Mouse (Mus musculus) kidney, embryonic 14.5 days (tissue): ENCODE measurements at regions not wholly inside any gene's neighbourhood (a gene's known extent, or its start where the extent isn't known, plus 50 kb on each side); places are given as distances from the start of the nearest gene placed in this dataset.

Experiments
- ATAC-seq: fragments of 200-750 bp; cut with Nextera tagmentation; 2 replicates; pipeline ENCODE4 v1.8.0; 2017; ENCODE audit warnings: moderate number of reproducible peaks, mild to moderate bottlenecking, moderate TSS enrichment, moderate library complexity; ENCODE audit not compliant: low FRiP score, low TSS enrichment
- H3K27ac ChIP-seq: fragments of 300-500 bp; sonication (generic); 2 replicates; pipeline ENCODE4 v1.5.1; 2014; ENCODE audit warnings: low read depth, mild to moderate bottlenecking, low read length, moderate library complexity, mixed read lengths
- H3K27me3 ChIP-seq: fragments of 300-500 bp; sonication (generic); 2 replicates; pipeline ENCODE4 v1.6.1; 2014; ENCODE audit warnings: mild to moderate bottlenecking, low read length; ENCODE audit not compliant: control insufficient read depth, insufficient read depth
- H3K36me3 ChIP-seq: fragments of 300-500 bp; sonication (generic); 2 replicates; pipeline ENCODE4 v1.6.1; 2014; ENCODE audit warnings: low read length, mixed read lengths; ENCODE audit not compliant: control insufficient read depth, insufficient read depth
- H3K4me1 ChIP-seq: fragments of 300-500 bp; sonication (generic); 2 replicates; pipeline ENCODE4 v1.6.1; 2014; ENCODE audit warnings: low read length, mixed read lengths; ENCODE audit not compliant: control insufficient read depth, insufficient read depth
- H3K4me2 ChIP-seq: fragments of 300-500 bp; sonication (generic); replicated peaks from 2 replicates; pipeline ENCODE4 v1.6.1; 2014; ENCODE audit warnings: low read depth, mild to moderate bottlenecking, low read length
- H3K4me3 ChIP-seq: fragments of 300-500 bp; sonication (generic); 2 replicates; pipeline ENCODE4 v1.5.1; 2014; ENCODE audit warnings: mild to moderate bottlenecking, low read length
- H3K9ac ChIP-seq: fragments of 300-500 bp; sonication (generic); 2 replicates; pipeline ENCODE4 v1.6.1; 2014; ENCODE audit warnings: low read depth, mild to moderate bottlenecking, low read length, moderate library complexity
- H3K9me3 ChIP-seq: fragments of 300-500 bp; sonication (generic); 2 replicates; pipeline ENCODE4 v1.6.1; 2016; ENCODE audit warnings: low read length; ENCODE audit not compliant: control insufficient read depth
- WGBS: fragments of 180-500 bp; shearing (Covaris S2); extraction: QIAGEN DNeasy Blood & Tissue Kit; methylation state at CpG from one replicate; pipeline ENCODE4 v1.1.7; 2014; 5-methylcytosine and 5-hydroxymethylcytosine counted together

GRCm38 (mm10) chr12:96748868-96749615 lies 1057.0 kb downstream of the Flrt2 start:
- Histone ChIP-seq H3K27me3 (no peaks in the 10 kb centered on the region), H3K4me1 (no peaks in the 10 kb centered on the region), H3K9ac (no peak overlapping the region), H3K9me3 (no peaks in the 10 kb centered on the region), H3K27ac (no peak overlapping the region), H3K4me3 (no peak overlapping the region), H3K4me2 (no peak overlapping the region), H3K36me3 (no peaks in the 10 kb centered on the region)
- ATAC-seq = peak; percentile 71; the same call in 1 of the 2 replicates
- whole genome bisulfite sequencing = 66% methylated on average over 5 of the region's 5 CpGs

DNA sequence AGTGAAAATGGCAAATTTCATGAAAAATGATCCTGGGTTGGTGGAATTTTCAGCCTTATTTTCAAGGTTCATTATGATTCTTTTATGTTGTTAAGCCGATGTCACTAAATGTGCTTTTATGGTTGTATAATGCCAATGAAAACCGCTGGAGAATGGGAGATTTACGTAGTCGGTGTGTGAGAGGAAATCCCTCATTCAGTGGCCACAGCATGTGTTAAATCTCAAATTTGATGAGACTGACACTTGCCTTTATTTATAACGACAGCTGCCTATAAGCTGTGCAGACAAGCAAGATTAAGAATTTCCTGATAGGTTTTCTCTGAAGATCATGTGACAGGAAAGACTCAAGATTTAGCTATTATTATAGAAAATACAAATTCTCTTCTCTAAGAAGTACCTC lies 1062.7 kb downstream of the Flrt2 start:
- WGBS = 56% methylated on average over 5 of the region's 5 CpGs
- Histone ChIP-seq H3K27ac (no peak overlapping the region), H3K27me3 (no peaks in the 10 kb centered on the region), H3K9ac (no peak overlapping the region), H3K4me3 (no peak overlapping the region), H3K4me1 (no peaks in the 10 kb centered on the region), H3K4me2 (no peak overlapping the region), H3K9me3 (no peaks in the 10 kb centered on the region), H3K36me3 (no peaks in the 10 kb centered on the region)
- no peak for ATAC-seq

DNA sequence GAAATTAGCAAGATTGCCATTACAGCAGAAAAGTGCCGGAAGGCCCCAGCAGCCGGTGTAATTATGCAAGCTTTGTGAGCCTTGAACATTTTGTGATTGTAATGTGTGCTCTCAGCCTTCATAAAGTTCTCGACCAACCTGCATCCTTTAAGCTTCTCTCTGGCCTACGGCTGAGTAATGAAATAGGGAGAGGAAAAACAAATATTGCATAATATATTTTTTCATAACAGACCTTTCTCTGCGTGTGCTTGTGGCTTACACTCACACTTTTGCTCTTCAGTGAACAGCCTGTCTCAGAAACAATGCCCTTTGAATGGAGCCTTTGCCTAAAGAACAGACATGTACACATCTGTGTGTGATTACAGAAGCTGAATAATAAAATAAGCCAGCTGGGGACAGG lies 1071.1 kb downstream of the Flrt2 start:
- 0 out of 2 replicates have a peak, but pooled peaks have one; percentile 39 for ATAC-seq
- no peak overlapping the region for H3K4me3 ChIP-seq
- no peaks in the 10 kb centered on the region for H3K9me3 ChIP-seq
- 39% methylated on average over 5 of the region's 5 CpGs for WGBS
- H3K27me3 ChIP-seq = no peaks in the 10 kb centered on the region
- no peak overlapping the region for H3K4me2 ChIP-seq
- no peaks in the 10 kb centered on the region for H3K36me3 ChIP-seq
- H3K27ac ChIP-seq = no peak overlapping the region; the same call in 1 of the 2 replicates
- H3K4me1 ChIP-seq = no peaks in the 10 kb centered on the region
- H3K9ac ChIP-seq = no peak overlapping the region

GRCm38 (mm10) chr12:96763621-96764020 lies 1071.6 kb downstream of the Flrt2 start:
- no peaks in the 10 kb centered on the region for H3K4me1 ChIP-seq
- no peaks in the 10 kb centered on the region for H3K27me3 ChIP-seq
- peak overlapping the region; percentile 55; the same call in 1 of the 2 replicates for H3K27ac ChIP-seq
- no peaks in the 10 kb centered on the region for H3K36me3 ChIP-seq
- H3K4me2 ChIP-seq = no peak overlapping the region
- no peak overlapping the region for H3K9ac ChIP-seq
- 64% methylated on average over 2 of the region's 2 CpGs for WGBS
- no peak overlapping the region for H3K4me3 ChIP-seq
- ATAC-seq = no peak
- no peaks in the 10 kb centered on the region for H3K9me3 ChIP-seq

- H3K27ac ChIP-seq = 0 out of 2 replicates have a peak overlapping the region, but pooled peaks have one; percentile 24
- no peak overlapping the region for H3K9ac ChIP-seq
- H3K36me3 ChIP-seq = no peaks in the 10 kb centered on the region
- no peaks in the 10 kb centered on the region for H3K9me3 ChIP-seq
- ATAC-seq = peak; percentile 39; the same call in 1 of the 2 replicates
- H3K4me3 ChIP-seq = no peak overlapping the region
- no peaks in the 10 kb centered on the region for H3K27me3 ChIP-seq
- no peak overlapping the region for H3K4me2 ChIP-seq
- H3K4me1 ChIP-seq = no peaks in the 10 kb centered on the region
Observed at GRCm38 (mm10) chr12:96764186-96764585, 1072.2 kb downstream of the Flrt2 start.

DNA sequence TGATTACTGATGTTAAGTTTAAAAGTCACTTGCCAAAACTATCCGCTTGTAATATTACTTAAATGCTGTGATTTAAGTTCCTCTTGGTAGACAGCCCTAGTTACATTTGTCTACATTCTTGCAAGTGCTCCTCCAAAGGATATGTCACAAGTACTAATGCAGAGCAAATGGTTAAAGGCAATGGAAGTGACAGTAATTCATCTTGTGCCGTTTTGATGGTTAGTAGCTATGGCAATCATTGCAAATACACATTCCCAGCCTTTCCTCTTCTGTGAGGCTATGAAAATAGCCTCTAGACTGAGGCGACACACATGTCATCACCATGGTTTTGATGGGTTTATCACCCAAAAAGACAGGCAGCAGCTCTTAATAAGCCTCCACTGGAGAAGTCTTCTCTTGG lies 1079.2 kb downstream of the Flrt2 start:
- 0 out of 2 replicates have a peak, but pooled peaks have one; percentile 55 for ATAC-seq
- Histone ChIP-seq H3K36me3 (no peaks in the 10 kb centered on the region), H3K27ac (no peak overlapping the region), H3K27me3 (no peaks in the 10 kb centered on the region), H3K9me3 (no peaks in the 10 kb centered on the region), H3K4me3 (no peak overlapping the region), H3K9ac (no peak overlapping the region), H3K4me2 (no peak overlapping the region), H3K4me1 (no peaks in the 10 kb centered on the region)
- 52% methylated on average over 3 of the region's 3 CpGs for WGBS

DNA sequence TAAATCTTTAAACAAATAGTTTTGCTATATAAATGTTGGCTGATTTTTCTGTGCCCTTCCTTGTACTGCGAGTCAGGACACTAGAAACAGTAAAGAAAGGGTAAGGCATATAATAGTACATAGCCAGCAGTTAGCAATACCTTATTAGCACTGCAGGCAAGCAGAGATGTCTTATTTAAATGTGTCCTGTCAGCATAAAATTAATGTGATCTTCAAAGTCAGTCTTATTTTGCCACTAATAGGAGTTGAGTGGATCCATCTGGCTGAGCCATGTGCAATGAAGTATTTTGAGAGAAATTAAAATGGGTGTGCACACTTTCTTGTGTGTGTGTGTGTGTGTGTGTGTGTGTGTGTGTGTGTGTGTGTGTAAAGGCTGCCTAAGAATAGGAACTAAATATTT lies 1129.3 kb downstream of the Flrt2 start:
- ATAC-seq = peak; percentile 32; the same call in 1 of the 2 replicates
- Histone ChIP-seq H3K9ac (no peak overlapping the region), H3K4me1 (no peaks in the 10 kb centered on the region), H3K36me3 (no peaks in the 10 kb centered on the region), H3K4me2 (no peak overlapping the region), H3K9me3 (no peaks in the 10 kb centered on the region), H3K27me3 (no peaks in the 10 kb centered on the region), H3K27ac (no peak overlapping the region), H3K4me3 (no peak overlapping the region)
- WGBS = 41% methylated on average over 1 of the region's 1 CpGs

DNA sequence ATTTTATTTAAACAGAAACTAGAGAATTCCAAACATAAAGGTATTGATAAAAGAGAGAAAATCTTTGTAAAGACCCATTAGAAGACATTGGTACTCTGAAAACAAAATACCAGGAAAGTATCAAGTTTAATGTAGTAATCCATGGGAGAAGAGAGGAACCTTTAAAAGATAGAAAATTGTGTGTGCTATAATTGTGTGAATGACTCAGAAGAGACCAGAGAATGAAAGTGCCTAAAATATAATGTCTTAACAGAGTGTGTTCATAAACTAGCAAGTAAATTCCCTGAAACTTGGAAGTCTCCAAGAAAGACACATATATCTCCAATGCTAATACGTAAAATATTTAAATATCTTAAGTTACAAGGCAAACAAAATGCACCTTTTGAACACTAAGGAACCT lies 1136.4 kb downstream of the Flrt2 start:
- Histone ChIP-seq H3K9me3 (no peaks in the 10 kb centered on the region), H3K4me2 (no peak overlapping the region)
- WGBS = 100% methylated on average over 1 of the region's 1 CpGs

More for the DNA sequence above, 1136.4 kb downstream of the Flrt2 start:
- Histone ChIP-seq H3K9ac (no peak overlapping the region), H3K4me1 (no peaks in the 10 kb centered on the region), H3K27ac (no peak overlapping the region), H3K27me3 (no peaks in the 10 kb centered on the region), H3K36me3 (no peaks in the 10 kb centered on the region), H3K4me3 (no peak overlapping the region)
- ATAC-seq = no peak
